Mouse (Mus musculus) heart, adult 2 months (tissue): ENCODE results near the gene Ptx4. TPM values are rescaled to one million over a fixed set of nuclear protein-coding genes. Genes with fewer than 3 reads are reported as not detected.

Experiments
- DNase-seq, 2 experiments: peaks; one replicate each; pipeline ENCODE4 v3.0.0; 2021
- H3K27ac ChIP-seq: fragments of 200-600 bp; 2 replicates; pipeline ENCODE4 v1.8.1; 2022
- H3K27me3 ChIP-seq: fragments of 200-500 bp; 2 replicates; pipeline ENCODE4 v1.6.1; 2012; ENCODE audit warnings: mild to moderate bottlenecking, low read length, inconsistent platforms, mixed read lengths; ENCODE audit not compliant: control insufficient read depth, insufficient read depth
- H3K36me3 ChIP-seq: fragments of 200-500 bp; 2 replicates; pipeline ENCODE4 v1.6.1; 2012; ENCODE audit warnings: low read length, inconsistent platforms; ENCODE audit not compliant: control insufficient read depth, insufficient read depth
- H3K4me1 ChIP-seq: fragments of 200-500 bp; 2 replicates; pipeline ENCODE4 v1.6.1; 2011; ENCODE audit warnings: low read length; ENCODE audit not compliant: control insufficient read depth, insufficient read depth
- H3K4me3 ChIP-seq: fragments of 200-600 bp; 2 replicates; pipeline ENCODE4 v1.8.1; 2022
- H3K79me2 ChIP-seq: fragments of 200-500 bp; replicated peaks from 2 replicates; pipeline ENCODE4 v1.6.1; 2012; ENCODE audit warnings: mild to moderate bottlenecking, inconsistent platforms, low read length, moderate library complexity, mixed read lengths; ENCODE audit not compliant: control insufficient read depth, insufficient read depth
- H3K9ac ChIP-seq: fragments of 200-500 bp; 2 replicates; pipeline ENCODE4 v1.6.1; 2012; ENCODE audit warnings: low read depth, mild to moderate bottlenecking, control low read depth, inconsistent platforms, low read length, mixed read lengths
- CTCF ChIP-seq: fragments of 200-600 bp; IDR thresholded peaks from 2 replicates; pipeline ENCODE4 v1.8.1; 2022; ENCODE audit warnings: antibody characterized with exemption, mild to moderate bottlenecking, moderate library complexity
- EP300 ChIP-seq: fragments of 200-500 bp; IDR thresholded peaks from 2 replicates; pipeline ENCODE4 v1.6.1; 2011; ENCODE audit warnings: low read depth, low read length, control low read depth; ENCODE audit not compliant: insufficient read depth
- POLR2A ChIP-seq: fragments of 200-500 bp; IDR thresholded peaks from 2 replicates; pipeline ENCODE4 v1.6.1; 2011; ENCODE audit warnings: mild to moderate bottlenecking, low read depth, low read length, control low read depth; ENCODE audit not compliant: insufficient read depth
- WGBS: fragments of 180-500 bp; shearing (Covaris S2); methylation state at CpG from one replicate; pipeline ENCODE4 v1.1.7; 2018; 5-methylcytosine and 5-hydroxymethylcytosine counted together
- intact Hi-C: fragments of 180-260 bp; cut with DNase I; formaldehyde crosslinking; loops from one replicate; pipeline ENCODE4 v1.15.1; 2025
- polyA plus RNA-seq: library from polyadenylated mRNA; depleted of rRNA; stranded (reverse); fragments of >200 nt; gene quantifications from 2 replicates; pipeline ENCODE4 v1.2.3, GENCODE M21; 2012
- total RNA-seq, 2 experiments: library from RNA; stranded (reverse); gene quantifications; 2 replicates each; pipeline ENCODE4 v1.2.3; 2021

The Ptx4 gene
- total and polyA plus RNA-seq, 3 experiments: 0.16 to 5.8 (median 5.4) TPM

- H3K4me1 ChIP-seq: peaks cover 6% of the 10 kb centered on the region
- 73% methylated on average over 1 of the region's 1 CpGs for WGBS
- no peak for TF ChIP-seq POLR2A
- peak; percentile 32 for TF ChIP-seq CTCF
- H3K36me3 ChIP-seq: no peaks in the 10 kb centered on the region
- no peak overlapping the region for H3K9ac ChIP-seq
- H3K27ac ChIP-seq: no peak overlapping the region
- peaks cover 3% of the 10 kb centered on the region; the same call in 1 of the 2 replicates for H3K79me2 ChIP-seq
- intact Hi-C loops: loop anchor here (5.0 kb wide), 1 partner anchor 142 kb away; the partner anchor contains the start of gene Ube2i
- no peaks in the 10 kb centered on the region for H3K27me3 ChIP-seq
- H3K4me3 ChIP-seq: no peak overlapping the region
- DNase-seq: no peak
These were observed 9.5 kb downstream of the Ptx4 start for GRCm38 (mm10) chr17:25130060-25130459.

- intact Hi-C loops: loop anchor here (1.0 to 5.0 kb wide), 3 partner anchors 16 to 139 kb away; partner anchors contain the start of genes BC003965 and Ube2i
- Histone ChIP-seq H3K79me2 (peaks cover 6% of the 10 kb centered on the region), H3K4me1 (peaks cover 4% of the 10 kb centered on the region), H3K4me3 (peak within 1 kb of the TSS; percentile 78), H3K36me3 (no peaks in the 10 kb centered on the region), H3K27me3 (no peaks in the 10 kb centered on the region), H3K9ac (peak within 1 kb of the TSS; percentile 82), H3K27ac (peak within 1 kb of the TSS; percentile 65)
- DNase-seq: peak; percentile 94 to 95
- TF ChIP-seq EP300 (peak; percentile 33; the same call in 1 of the 2 replicates), CTCF (no peak), POLR2A (peak; percentile 72)
- under 1% methylated on average over 40 of the region's 40 CpGs for WGBS
These were observed 12.7 kb downstream of the Ptx4 start, which contains the start of gene Clcn7 for GRCm38 (mm10) chr17:25133275-25133698. TSS of gene Clcn7 (plus strand) at chr17:25133391.

GRCm38 (mm10) chr17:25135622-25136021, 15.1 kb downstream of the Ptx4 start:
- TF ChIP-seq POLR2A: no peak
- no peak for TF ChIP-seq EP300
- TF ChIP-seq CTCF: no peak
- no peak for DNase-seq
- no peak overlapping the region for H3K4me3 ChIP-seq
- 84% methylated on average over 6 of the region's 6 CpGs for WGBS
- H3K27ac ChIP-seq: no peak overlapping the region
- H3K79me2 ChIP-seq: peaks cover 8% of the 10 kb centered on the region
- no peak overlapping the region for H3K9ac ChIP-seq
- peaks cover 4% of the 10 kb centered on the region for H3K4me1 ChIP-seq
- no peaks in the 10 kb centered on the region for H3K27me3 ChIP-seq
- intact Hi-C loops: no loop called here
- H3K36me3 ChIP-seq: no peaks in the 10 kb centered on the region; the same call in 1 of the 2 replicates

GRCm38 (mm10) chr17:25138803-25139202, 18.2 kb downstream of the Ptx4 start:
- TF ChIP-seq CTCF (no peak), POLR2A (no peak), EP300 (no peak)
- Histone ChIP-seq H3K4me1 (peaks cover 3% of the 10 kb centered on the region), H3K27ac (no peak overlapping the region), H3K36me3 (no peaks in the 10 kb centered on the region; the same call in 1 of the 2 replicates), H3K9ac (no peak overlapping the region), H3K79me2 (peaks cover 12% of the 10 kb centered on the region), H3K27me3 (no peaks in the 10 kb centered on the region), H3K4me3 (no peak overlapping the region)
- intact Hi-C loops: no loop called here
- DNase-seq: no peak
- 96% methylated on average over 1 of the region's 1 CpGs for WGBS

DNA sequence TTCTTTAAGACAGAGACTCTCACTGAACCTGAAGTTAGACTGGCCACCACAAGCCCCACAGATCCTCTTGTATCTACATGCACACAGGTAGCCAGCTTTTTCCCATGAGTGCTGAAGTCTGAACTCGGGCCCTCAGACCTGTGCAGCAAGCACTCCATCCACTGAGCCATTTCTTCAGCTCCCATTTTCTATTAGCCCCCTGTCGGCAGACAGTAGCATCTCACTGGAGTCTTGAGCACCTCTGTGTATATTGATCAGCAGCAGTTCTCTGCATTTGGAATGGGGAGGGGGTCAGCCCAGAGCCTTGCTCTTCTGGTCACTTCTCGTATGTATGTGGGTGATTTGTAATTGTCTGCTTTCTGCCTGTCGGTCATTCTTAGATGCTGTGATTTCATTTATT, 19.4 kb downstream of the Ptx4 start:
- H3K36me3 ChIP-seq: no peaks in the 10 kb centered on the region; the same call in 1 of the 2 replicates
- no peak for DNase-seq
- no peaks in the 10 kb centered on the region for H3K27me3 ChIP-seq
- intact Hi-C loops: no loop called here
- no peak overlapping the region for H3K9ac ChIP-seq
- no peak overlapping the region for H3K27ac ChIP-seq
- no peaks in the 10 kb centered on the region for H3K4me1 ChIP-seq
- peaks cover 9% of the 10 kb centered on the region; the same call in 1 of the 2 replicates for H3K79me2 ChIP-seq
- WGBS: 75% methylated on average over 4 of the region's 4 CpGs
- no peak for TF ChIP-seq EP300
- peak; percentile 52 for TF ChIP-seq CTCF
- no peak overlapping the region for H3K4me3 ChIP-seq

DNA sequence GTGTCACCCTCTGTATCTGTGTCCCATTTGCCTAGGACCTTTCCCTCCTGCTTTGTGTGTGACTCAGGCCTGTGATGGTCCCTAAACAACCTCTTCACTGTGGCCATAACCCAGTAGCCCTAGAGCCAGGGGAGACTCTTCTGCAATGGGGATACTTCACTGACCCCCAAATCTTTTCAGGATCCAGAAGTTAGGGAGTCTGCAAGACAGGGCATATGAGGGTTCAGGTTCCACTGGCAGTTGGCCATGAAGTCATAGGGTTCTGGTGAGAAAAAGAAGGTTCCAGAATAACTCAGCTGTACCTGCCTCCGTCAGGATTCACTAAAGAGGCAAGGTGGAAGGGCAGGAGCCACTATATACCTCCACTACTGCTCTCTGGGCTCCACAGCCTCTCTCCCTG, 41.6 kb downstream of the Ptx4 start, which contains the start of gene Ccdc154:
Ccdc154 (plus strand) TSS at position 301 of the 400 bp plus-strand sequence.
- DNase-seq: no peak
- 90% methylated on average over 1 of the region's 1 CpGs for WGBS
- TF ChIP-seq POLR2A (no peak), CTCF (no peak), EP300 (no peak)
- Histone ChIP-seq H3K4me3 (no peak within 1 kb of the TSS), H3K79me2 (no peaks in the 10 kb centered on the region), H3K36me3 (no peaks in the 10 kb centered on the region), H3K27me3 (no peaks in the 10 kb centered on the region), H3K4me1 (no peaks in the 10 kb centered on the region), H3K9ac (no peak within 1 kb of the TSS), H3K27ac (no peak within 1 kb of the TSS)
- intact Hi-C loops: no loop called here
